Mouse (Mus musculus) kidney, adult 11 months (tissue): ENCODE data around the gene Grk2.
"Not testable (repeated sequence)": the region's sequence is repeated elsewhere in the genome, so short reads cannot be mapped to it uniquely, and the experiment has no call there.

ENCODE experiments used
- DNase-seq: peaks from one replicate; pipeline ENCODE4 v3.0.0; 2022

Gene Grk2

DNA sequence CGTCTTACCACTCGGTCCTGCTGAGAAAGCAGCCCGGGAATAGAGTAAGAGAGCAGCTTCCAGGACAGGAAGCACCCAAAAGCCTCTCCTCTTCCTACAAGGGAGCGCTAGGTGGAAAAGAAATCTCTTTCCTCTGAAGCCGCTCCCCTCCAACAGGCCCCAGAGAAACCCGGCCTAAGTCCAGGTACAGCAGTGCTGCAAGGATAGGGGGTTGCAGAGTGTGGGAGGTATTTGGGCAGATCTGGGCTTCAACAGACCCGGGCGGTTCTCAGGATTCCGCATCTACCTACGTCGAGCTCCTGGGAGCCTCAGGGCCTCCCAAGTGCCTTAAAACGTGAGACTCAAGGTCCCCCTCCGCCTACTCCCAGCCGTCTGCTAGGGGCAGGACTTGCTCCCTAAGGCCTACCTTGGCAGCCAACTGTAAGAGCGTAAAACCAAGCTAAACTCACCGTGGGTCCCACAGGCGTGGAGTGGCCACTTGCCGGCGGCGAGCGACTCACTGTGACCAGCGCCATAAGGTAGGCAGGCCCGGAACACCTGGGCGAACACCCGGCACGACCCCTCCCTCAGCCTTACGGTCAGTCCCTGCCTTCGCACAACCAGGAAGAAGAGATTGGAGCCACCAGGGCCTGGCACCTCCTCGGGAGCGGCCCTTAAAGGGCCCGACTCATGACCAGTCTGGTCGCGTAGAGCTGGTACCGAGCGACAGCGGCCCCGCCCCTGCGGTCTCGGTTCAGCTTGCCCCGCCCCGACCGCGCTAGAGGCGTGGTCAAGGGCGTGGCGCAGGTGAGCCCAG lies 37.3 kb downstream of the Grk2 start, which contains the start of gene Ssh3:
Gene Ssh3, minus strand, starts transcription at position 615 of the 796 bp plus-strand sequence.
- DNase-seq = peak; percentile 94

GRCm38 (mm10) chr19:4265956-4266355 lies 40.1 kb downstream of the Grk2 start:
- DNase-seq = no peak

- DNase-seq = no peak
Observed at GRCm38 (mm10) chr19:4264171-4264780, 41.7 kb downstream of the Grk2 start.

DNA sequence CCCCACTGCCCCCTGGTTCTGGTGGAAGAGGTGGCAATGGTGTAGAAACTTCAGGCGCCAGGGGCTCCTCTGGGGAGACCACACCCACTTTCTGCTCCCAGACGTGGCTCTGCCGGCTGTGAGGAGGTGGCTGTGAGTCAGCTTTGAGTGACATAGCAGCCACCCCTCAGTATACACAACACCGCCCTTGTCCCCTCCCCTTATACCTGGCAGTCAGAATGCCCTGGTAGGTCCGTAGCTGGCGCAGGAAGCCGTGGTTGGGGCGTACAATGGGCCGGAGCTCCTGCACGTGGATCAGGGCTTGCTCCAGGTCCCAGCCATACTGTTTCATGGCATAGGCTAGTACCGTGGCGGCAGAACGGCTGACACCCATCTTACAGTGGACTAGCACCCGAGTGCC lies 42.3 kb downstream of the Grk2 start:
- no peak for DNase-seq

GRCm38 (mm10) chr19:4262756-4263155 lies 43.3 kb downstream of the Grk2 start:
- no peak for DNase-seq

GRCm38 (mm10) chr19:4261038-4261698 lies 44.9 kb downstream of the Grk2 start:
- no peak for DNase-seq

GRCm38 (mm10) chr19:4257897-4258252 lies 48.1 kb downstream of the Grk2 start:
- DNase-seq = no peak

- DNase-seq = peak; percentile 91
Observed at GRCm38 (mm10) chr19:4257216-4257896, 48.7 kb downstream of the Grk2 start.

DNA sequence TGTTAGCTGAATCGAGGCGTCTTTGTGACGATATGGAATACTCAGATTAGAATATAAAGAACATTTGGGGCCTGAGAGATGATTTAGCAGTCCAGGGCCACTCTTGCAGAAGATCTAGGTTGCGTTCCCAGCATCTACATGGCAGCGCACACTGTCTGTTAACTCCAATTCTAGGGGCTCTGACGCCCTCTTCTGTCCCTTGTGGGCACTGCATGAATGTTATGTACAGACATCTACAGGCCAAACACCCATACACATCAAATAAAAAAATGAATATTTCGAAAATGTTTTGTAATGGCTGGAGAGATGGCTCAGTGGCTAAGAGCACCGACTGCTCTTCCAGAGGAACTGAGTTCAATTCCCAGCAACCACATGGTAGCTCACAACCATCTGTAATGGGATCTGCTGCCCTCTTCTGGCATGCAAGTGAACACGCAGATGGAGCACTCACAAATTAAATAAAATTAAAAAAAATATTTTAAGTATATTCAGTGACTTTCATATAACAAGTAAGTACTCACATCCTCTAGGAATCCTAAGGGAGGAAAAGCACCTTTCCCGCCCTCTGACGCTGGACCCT lies 50.3 kb downstream of the Grk2 start:
- no peak for DNase-seq

DNA sequence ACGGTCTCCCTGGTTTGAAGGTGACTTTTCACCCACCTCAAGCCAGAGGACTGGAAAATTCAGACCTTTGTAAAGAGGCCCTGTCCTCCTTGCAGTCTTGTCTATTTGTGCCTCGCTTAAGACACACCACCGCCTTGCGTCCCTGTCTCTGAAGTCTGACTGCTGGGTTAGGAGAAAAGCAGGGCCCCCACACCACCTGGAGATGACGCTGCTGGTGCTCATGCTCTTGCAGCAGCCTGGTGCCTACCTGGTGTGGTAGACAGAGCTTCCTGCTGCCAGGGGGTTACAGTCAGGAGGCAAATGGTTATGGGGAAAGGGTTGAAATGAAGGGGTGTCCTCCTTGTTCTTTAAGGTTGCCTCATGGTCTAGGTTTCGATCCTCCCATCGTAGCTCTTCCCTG lies 51.8 kb downstream of the Grk2 start:
- DNase-seq = no peak

DNA sequence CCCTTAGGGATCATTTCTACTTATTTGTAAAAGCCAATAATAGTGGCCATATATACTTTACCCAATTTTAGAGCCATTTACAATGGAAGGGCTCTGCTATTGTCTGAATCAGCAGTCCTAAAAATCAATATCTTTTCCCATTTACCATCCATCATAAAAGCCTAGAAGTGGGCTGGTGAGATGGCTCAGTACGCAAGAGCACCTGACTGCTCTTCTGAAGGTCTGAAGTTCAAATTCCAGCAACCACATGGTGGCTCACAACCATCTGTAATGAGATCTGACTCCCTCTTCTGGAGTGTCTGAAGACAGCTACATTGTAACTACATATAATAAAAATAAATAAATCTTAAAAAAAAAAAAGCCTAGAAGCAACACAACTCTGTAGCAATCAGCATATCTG lies 57.3 kb downstream of the Grk2 start:
- not testable (repeated sequence) for DNase-seq

DNA sequence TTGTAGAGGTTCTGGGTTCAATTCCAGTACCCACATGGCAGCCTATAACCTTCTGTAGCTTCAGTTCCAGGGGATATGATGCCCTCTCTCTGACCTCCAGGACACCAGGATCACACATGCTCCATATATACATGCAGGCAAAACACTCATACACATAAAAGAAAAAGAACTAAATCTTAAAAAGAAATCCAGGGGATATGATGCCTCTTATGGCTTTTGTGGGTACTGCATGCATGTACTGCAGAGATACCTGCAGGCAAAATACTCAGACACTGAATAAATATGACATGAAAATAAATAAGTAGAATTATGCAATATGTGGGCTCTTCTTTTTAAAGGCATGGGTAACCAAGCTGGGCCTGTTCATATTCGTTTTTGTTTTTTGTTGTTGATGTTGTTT lies 59.0 kb downstream of the Grk2 start:
- no peak for DNase-seq

DNA sequence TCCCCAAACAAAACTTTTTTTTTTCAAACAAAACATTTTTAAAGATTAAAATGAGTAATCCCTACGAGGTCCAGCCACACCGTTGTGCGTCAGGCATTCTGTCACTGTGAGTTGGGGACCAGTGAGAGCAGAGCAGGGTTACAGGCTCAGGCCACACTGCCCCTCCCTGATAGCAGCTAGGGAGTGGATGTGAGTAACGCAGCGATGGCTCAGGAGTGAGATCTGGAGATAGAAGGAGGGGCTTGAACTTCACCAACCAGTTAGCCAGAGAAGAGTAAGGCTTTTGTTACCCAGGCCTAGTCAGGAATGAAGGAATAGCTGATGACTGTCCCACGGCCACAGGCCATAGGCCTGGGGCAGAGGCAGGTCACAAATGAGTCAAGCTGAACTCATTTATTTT lies 61.2 kb downstream of the Grk2 start:
- no peak for DNase-seq

- no peak for DNase-seq
Observed at GRCm38 (mm10) chr19:4242416-4242815, 63.6 kb downstream of the Grk2 start.

- DNase-seq = no peak
Observed at GRCm38 (mm10) chr19:4240247-4240668, 65.8 kb downstream of the Grk2 start.
